23 mouse cellular contexts compared by ENCODE assay signal in genomic region chr7:16537220-16537903, GRCm38 (mm10). TPM values are rescaled to one million over a fixed set of nuclear protein-coding genes. Genes with fewer than 3 reads are reported as not detected.
"Had no signal": no experiment of that assay in that cellular context is flagged by ENCODE, and none has a peak within 500 bp of the region (broad histone marks: within the 10 kb centered on the region; RNA-seq: fewer than 3 reads in every experiment).

No protein-coding gene starts in this region.

- H3K4me3 ChIP-seq: limb, embryonic 10.5 days; limb, embryonic 13.5 days; liver, embryonic 12.5 days; liver, embryonic 15.5 days; lung, embryonic 15.5 days; megakaryocyte, embryonic 14.5 days; midbrain, embryonic 10.5 days; midbrain, embryonic 13.5 days had no signal

- H3K4me2 ChIP-seq: limb, embryonic 13.5 days; liver, embryonic 12.5 days; liver, embryonic 15.5 days; lung, embryonic 15.5 days; midbrain, embryonic 13.5 days had no signal

- H3K4me1 ChIP-seq: limb, embryonic 10.5 days; limb, embryonic 13.5 days; liver, embryonic 12.5 days; liver, embryonic 15.5 days; lung, embryonic 15.5 days; midbrain, embryonic 10.5 days; midbrain, embryonic 13.5 days had no signal

- DNase-seq: kidney, adult 11 months; kidney, postnatal 25 days; liver; lung, adult 18-20 months; lung, postnatal 10 days; lung, postnatal 36 days; thymus, adult 2 months; thymus, postnatal 14 days; thymus, postnatal 4 days had no signal

- H3K27me3 ChIP-seq: limb, embryonic 13.5 days; liver, embryonic 12.5 days; liver, embryonic 15.5 days; lung, embryonic 15.5 days; megakaryocyte, embryonic 14.5 days; midbrain, embryonic 13.5 days had no signal

- H3K9ac ChIP-seq: limb, embryonic 13.5 days; liver, embryonic 12.5 days; liver, embryonic 15.5 days; lung, embryonic 15.5 days; midbrain, embryonic 13.5 days had no signal

- ATAC-seq: liver, embryonic 12.5 days; midbrain, embryonic 13.5 days; midbrain, embryonic 16.5 days had no signal

- H3K27ac ChIP-seq: limb, embryonic 10.5 days; limb, embryonic 13.5 days; liver, embryonic 12.5 days; liver, embryonic 15.5 days; lung, embryonic 15.5 days; midbrain, embryonic 10.5 days; midbrain, embryonic 13.5 days; stomach, postnatal 0 days had no signal

- H3K9me3 ChIP-seq: limb, embryonic 10.5 days; liver, embryonic 12.5 days; liver, embryonic 15.5 days; lung, embryonic 15.5 days; megakaryocyte, embryonic 14.5 days; midbrain, embryonic 10.5 days; midbrain, embryonic 13.5 days had no signal

RNA-seq across cellular contexts. Expression of gene Npas1, which starts 59.8 kb away (rescaled TPM):
- total RNA-seq: monocyte, adult 5-6 weeks had no signal
- polyA plus RNA-seq: kidney, embryonic 14.5 days; spleen, adult 2 months; stomach, embryonic 14.5 days had no signal
